Mouse (Mus musculus): ENCODE results near the gene Hs3st3a1. TPM values are rescaled to one million over a fixed set of nuclear protein-coding genes. Genes with fewer than 3 reads are reported as not detected.

Gene Hs3st3a1
- 1.3 and 1.4 TPM in 2 replicates for polyA plus RNA-seq (2015; fragmentation: Nextera tagmentation; extraction: Ambion mirVana)

DNA sequence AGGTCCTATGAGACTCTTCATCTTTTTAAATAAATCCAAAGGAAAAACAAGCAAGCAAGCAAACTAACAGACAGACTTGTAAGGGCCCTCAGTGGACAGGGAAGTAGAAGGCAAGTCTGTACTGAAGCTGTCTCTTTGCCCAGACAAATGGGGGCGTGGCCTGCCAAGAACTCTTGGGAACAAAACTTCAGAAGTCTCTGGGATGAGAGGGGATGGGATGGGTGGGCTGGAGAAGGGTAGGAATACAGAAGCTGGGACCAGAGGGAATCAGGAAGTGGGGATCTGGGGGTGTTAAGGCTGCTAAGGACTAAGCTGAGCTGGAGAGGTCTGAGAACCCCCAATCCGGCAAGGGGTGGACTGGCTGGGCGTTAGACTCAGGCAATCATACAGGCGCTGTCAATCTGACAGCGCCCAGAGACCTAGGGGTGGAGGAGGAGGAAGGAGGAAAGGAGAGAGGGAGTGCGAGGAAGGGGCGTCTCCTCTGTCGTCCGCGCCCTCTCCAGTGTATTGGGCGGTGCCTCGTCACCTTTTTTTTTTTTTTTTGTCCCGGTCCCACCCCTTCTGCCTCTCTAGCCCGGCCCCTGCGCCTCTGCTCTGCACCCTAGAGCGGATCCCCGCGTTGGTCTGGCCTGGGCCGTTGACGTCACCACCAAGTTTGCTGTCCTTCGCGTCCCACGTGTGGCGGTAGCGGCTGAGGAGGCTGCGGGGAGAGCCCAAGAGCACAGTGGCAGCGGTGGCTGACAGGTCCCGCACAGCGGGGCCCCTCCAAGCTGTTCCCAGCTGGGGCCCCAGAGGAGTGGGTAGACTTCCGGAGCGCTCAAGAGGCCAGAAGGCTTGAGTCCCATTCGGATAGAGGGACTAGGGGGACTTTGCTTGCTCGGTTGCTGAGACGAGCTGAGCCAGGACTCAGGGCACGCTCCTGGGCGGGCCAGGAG, at the start of gene Hs3st3a1:
TSS of gene Hs3st3a1 (plus strand) at position 722 of the 935 bp plus-strand sequence.
- peak within 1 kb of the TSS; percentile 50; the same call in 1 of the 2 replicates for H3K27ac ChIP-seq (replicated peaks)
- H3K27me3 ChIP-seq, result peaks cover 15% of the 10 kb centered on the region
- WGBS, result 0% methylated on average over 35 of the region's 36 CpGs
- H3K36me3 ChIP-seq, result no peaks in the 10 kb centered on the region
- peak within 1 kb of the TSS; percentile 54 for H3K9ac ChIP-seq
- peak; percentile 88 for ATAC-seq (ENCODE audit: low FRiP score, low read depth)
- peak within 1 kb of the TSS; percentile 99 for H3K4me2 ChIP-seq
- peak within 1 kb of the TSS; percentile 56 for H3K4me3 ChIP-seq
- H3K4me1 ChIP-seq (replicated peaks), result peaks cover 22% of the 10 kb centered on the region
- no peaks in the 10 kb centered on the region for H3K9me3 ChIP-seq

DNA sequence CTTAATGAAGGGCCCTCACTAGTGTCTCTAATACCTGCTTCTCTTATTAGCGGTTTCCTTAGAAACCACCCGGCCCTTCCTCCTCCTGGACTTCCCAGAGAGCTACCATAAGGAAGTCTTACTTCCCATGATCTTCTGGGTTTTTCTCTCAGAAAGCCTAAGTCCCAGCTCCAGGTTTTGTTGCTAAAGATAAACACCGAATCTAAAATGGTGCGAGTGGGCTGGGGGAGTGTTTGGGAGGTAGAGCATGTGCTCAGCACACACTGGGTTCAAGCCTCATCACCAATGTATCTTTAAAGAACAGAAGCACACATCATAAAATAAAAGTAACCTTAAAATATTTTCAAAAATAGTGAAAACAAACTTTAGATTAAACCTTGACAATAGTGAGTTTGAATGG, 48.8 kb upstream of the Hs3st3a1 start:
- WGBS, result 90% methylated on average over 4 of the region's 4 CpGs
- Histone ChIP-seq H3K4me3 (no peak overlapping the region), H3K27ac (replicated peaks) (no peak overlapping the region), H3K4me2 (no peak overlapping the region), H3K27me3 (no peaks in the 10 kb centered on the region), H3K9ac (no peak overlapping the region), H3K9me3 (no peaks in the 10 kb centered on the region), H3K4me1 (replicated peaks) (no peaks in the 10 kb centered on the region), H3K36me3 (no peaks in the 10 kb centered on the region)
- ATAC-seq (ENCODE audit: low FRiP score, low read depth), result no peak

DNA sequence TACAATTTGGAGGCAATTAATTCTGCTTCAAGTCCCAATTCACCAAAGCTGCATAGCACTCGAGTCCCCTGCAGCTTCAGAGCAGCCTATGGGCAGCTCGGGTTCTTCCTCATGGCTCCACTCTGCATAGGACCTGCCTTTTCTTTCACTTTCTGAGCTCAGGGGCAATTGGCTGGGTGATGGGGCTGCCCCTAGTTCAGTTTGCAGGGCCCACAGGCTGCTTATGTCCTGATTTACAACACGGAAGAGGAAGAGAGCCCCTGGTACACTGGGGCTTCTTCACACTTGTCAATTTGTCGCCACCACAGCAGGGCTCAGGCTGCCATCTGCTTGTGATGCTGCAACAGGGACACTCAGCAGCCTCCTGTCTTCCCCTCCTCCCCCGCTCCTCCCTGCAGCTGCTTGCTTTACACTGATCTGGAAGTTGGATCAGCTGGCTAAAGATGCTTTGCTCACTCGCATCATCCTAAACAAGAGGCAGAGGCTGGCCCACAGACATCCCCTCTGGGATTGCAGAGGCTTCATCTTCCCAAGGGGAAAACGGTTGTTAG, 38.7 kb upstream of the Hs3st3a1 start:
- H3K9me3 ChIP-seq, result no peaks in the 10 kb centered on the region
- ATAC-seq (ENCODE audit: low FRiP score, low read depth), result peak; percentile 81
- 3% methylated on average over 7 of the region's 7 CpGs for WGBS
- peaks cover 16% of the 10 kb centered on the region for H3K4me1 ChIP-seq (replicated peaks)
- H3K27ac ChIP-seq (replicated peaks), result peak overlapping the region; percentile 69
- H3K4me3 ChIP-seq, result no peak overlapping the region
- H3K27me3 ChIP-seq, result no peaks in the 10 kb centered on the region
- no peak overlapping the region for H3K9ac ChIP-seq
- H3K36me3 ChIP-seq, result no peaks in the 10 kb centered on the region
- H3K4me2 ChIP-seq, result peak overlapping the region; percentile 49

DNA sequence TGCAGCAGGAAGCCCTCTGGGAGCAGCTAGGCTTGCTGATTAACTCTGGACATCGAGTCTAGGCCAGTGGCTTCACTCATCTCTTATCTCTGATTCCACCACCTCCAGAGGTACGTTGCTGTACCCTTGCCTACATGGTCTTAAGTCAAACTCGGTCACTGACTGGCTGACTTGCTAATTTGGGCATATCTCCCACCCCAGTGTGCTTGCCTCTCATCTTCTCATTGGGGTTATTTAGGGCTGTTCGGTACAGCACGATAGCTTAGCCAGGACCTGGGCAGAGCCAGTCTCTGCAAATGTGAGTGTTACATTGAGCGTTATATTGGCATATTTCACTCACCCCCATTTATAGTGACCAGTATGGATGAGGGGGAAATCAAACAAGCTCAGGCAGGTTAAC, 38.2 kb upstream of the Hs3st3a1 start:
- Histone ChIP-seq H3K27ac (replicated peaks) (peak overlapping the region; percentile 69), H3K9ac (no peak overlapping the region)
- 0 out of 2 replicates have a peak, but pooled peaks have one; percentile 3 for ATAC-seq (ENCODE audit: low FRiP score, low read depth)

DNA sequence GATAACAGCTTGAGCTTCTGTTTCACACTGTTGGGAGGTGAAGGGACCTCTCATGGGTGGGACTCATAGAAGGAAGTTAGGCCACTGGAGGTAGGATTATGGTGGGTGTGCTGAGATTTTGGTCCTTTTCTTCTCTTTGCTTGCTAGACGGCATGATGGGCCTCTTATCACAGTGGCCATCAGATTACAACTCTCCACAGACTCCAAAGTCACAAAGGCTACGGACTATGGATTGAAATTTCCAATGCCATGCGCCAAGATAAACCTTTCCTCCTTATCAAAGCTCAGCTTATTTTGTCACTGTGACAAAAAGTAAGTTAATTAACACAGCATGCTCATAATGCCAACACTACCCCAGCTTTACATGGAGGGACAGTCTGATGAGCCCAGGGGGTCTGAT, 37.5 kb upstream of the Hs3st3a1 start:
- Histone ChIP-seq H3K4me3 (no peak overlapping the region), H3K27ac (replicated peaks) (no peak overlapping the region), H3K27me3 (no peaks in the 10 kb centered on the region), H3K4me2 (no peak overlapping the region), H3K4me1 (replicated peaks) (peaks cover 16% of the 10 kb centered on the region), H3K36me3 (no peaks in the 10 kb centered on the region), H3K9ac (no peak overlapping the region), H3K9me3 (no peaks in the 10 kb centered on the region)
- no peak for ATAC-seq (ENCODE audit: low FRiP score, low read depth)
- WGBS, result 84% methylated on average over 3 of the region's 3 CpGs

More for the DNA sequence above, 38.2 kb upstream of the Hs3st3a1 start:
- H3K4me1 ChIP-seq (replicated peaks), result peaks cover 16% of the 10 kb centered on the region
- no peaks in the 10 kb centered on the region for H3K9me3 ChIP-seq
- H3K4me3 ChIP-seq, result no peak overlapping the region
- H3K36me3 ChIP-seq, result no peaks in the 10 kb centered on the region
- WGBS, result 52% methylated on average over 6 of the region's 6 CpGs
- peak overlapping the region; percentile 49; the same call in 1 of the 2 replicates for H3K4me2 ChIP-seq
- H3K27me3 ChIP-seq, result no peaks in the 10 kb centered on the region

DNA sequence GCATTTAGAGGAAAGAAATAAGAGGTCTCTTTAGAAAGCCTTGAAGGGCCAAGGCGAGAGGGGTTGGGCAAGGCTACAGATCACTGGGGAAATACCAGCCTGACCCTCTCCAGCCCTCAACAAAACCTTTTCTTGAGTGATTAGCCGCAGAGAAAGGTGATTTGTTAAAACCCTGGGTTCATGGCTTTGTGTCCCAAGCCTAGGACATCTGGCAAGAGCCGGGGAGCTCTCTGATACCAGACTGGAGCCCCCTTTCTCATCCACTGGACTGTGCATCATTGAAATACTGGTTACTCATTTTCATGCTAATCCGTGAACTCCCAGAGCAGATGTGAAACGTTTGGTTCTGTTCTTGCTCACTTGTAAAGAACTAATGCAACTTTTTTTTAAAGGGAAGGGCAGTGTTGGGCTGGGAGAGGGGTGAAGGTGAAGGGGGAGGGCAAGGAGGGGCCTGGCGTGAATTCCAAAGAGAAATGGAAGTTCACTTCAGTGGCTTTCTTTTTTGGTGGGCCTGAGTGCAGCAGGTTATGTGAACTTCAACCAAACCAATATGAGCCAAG, 34.5 kb upstream of the Hs3st3a1 start:
- Histone ChIP-seq H3K36me3 (no peaks in the 10 kb centered on the region), H3K27me3 (no peaks in the 10 kb centered on the region), H3K4me2 (no peak overlapping the region), H3K9ac (no peak overlapping the region), H3K9me3 (no peaks in the 10 kb centered on the region), H3K4me1 (replicated peaks) (peaks cover 16% of the 10 kb centered on the region), H3K4me3 (no peak overlapping the region), H3K27ac (replicated peaks) (no peak overlapping the region)
- WGBS, result 27% methylated on average over 6 of the region's 6 CpGs
- ATAC-seq (ENCODE audit: low FRiP score, low read depth), result no peak

DNA sequence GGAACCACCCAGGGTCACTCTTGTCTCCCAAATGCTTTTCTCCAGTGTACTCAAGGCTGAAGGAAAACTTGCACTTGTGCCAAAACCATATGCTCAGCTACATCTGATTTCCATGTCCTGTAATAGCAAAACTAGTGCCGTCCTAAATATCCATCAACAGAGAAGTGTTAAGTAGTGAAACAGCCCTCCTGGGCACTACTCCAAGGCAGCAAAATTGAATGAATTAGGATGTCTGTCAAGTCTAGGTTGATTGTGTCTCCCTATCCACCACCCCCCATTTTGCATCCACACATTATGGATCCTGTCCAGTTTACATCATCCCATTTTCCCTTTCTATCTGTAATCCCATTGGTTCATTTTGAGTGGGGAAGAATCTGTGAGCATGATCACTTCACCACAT, 16.2 kb upstream of the Hs3st3a1 start:
- Histone ChIP-seq H3K4me1 (replicated peaks) (no peaks in the 10 kb centered on the region), H3K27me3 (no peaks in the 10 kb centered on the region), H3K9ac (no peak overlapping the region), H3K4me2 (no peak overlapping the region), H3K9me3 (no peaks in the 10 kb centered on the region), H3K27ac (replicated peaks) (no peak overlapping the region), H3K4me3 (no peak overlapping the region), H3K36me3 (no peaks in the 10 kb centered on the region)
- WGBS, result 69% methylated on average over 1 of the region's 1 CpGs
- no peak for ATAC-seq (ENCODE audit: low FRiP score, low read depth)

DNA sequence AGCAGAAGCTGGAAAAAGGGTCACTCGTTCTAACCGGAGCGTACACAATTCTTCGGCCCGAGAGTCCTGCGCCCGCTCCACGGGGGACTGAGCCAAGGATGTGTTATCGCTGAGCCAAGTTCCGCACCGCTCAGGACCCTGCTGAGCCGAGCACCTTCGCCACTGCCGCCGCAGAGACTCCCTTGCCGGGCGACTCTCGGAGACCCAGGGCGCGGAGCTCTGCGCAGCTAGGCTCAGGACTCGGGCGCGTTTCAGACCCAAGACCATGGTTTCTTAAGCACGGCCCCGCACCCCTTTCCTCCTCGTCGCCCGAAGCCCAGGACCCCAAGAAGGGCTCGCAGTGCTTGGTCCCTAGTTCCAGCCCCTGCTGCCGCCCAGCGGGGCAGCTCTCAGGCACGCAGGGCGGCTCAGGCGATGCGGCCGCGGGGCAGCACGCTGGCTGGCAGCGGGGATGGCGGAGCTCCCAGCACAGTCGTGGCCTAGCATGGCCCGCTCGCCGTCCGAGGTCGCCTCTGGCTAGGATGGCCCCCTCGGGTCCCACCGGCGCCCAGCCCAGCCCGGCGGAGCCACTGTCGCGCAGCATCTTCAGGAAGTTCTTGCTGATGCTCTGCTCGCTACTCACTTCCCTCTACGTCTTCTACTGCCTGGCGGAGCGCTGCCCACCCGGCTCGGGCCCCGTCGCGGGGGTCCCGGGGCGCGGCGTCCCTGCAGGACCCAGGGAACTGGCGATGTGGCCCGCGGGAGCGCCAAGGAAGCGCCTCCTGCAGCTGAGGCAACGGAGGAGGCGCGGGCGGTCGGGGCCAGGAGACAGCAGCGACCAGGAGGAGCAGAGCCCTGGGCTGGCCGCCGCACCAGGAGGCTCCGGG, 647 bp downstream of the Hs3st3a1 start:
- peak overlapping the region; percentile 99 for H3K4me2 ChIP-seq
- H3K27me3 ChIP-seq, result peaks cover 23% of the 10 kb centered on the region
- peak overlapping the region; percentile 56 for H3K4me3 ChIP-seq
- H3K9me3 ChIP-seq, result no peaks in the 10 kb centered on the region
- peak; percentile 65 for ATAC-seq (ENCODE audit: low FRiP score, low read depth)
- H3K9ac ChIP-seq, result peak overlapping the region; percentile 54
- no peaks in the 10 kb centered on the region for H3K36me3 ChIP-seq
- under 1% methylated on average over 79 of the region's 81 CpGs for WGBS
- H3K4me1 ChIP-seq (replicated peaks), result peaks cover 22% of the 10 kb centered on the region
- H3K27ac ChIP-seq (replicated peaks), result peak overlapping the region; percentile 50; the same call in 1 of the 2 replicates

DNA sequence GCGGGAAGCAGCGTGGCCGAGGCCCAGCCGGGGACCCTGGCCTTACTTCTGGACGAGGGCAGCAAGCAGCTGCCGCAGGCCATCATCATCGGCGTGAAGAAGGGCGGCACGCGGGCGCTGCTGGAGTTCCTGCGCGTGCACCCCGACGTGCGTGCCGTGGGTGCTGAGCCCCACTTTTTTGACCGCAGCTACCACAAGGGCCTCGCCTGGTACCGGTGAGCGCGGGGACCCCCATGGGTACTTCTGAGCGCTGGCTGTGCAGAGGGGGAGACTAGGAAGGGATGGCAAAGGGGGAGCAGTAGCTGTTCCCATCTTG, 1.2 kb downstream of the Hs3st3a1 start, which contains the start of gene F930015N05Rik:
TSS of gene F930015N05Rik (minus strand) at position 242 of the 316 bp plus-strand sequence.
- Histone ChIP-seq H3K9ac (peak within 1 kb of the TSS; percentile 54), H3K4me2 (peak within 1 kb of the TSS; percentile 99), H3K27ac (replicated peaks) (peak within 1 kb of the TSS; percentile 50; the same call in 1 of the 2 replicates), H3K4me1 (replicated peaks) (peaks cover 22% of the 10 kb centered on the region), H3K36me3 (no peaks in the 10 kb centered on the region), H3K9me3 (no peaks in the 10 kb centered on the region), H3K4me3 (peak within 1 kb of the TSS; percentile 56), H3K27me3 (peaks cover 23% of the 10 kb centered on the region)
- ATAC-seq (ENCODE audit: low FRiP score, low read depth), result no peak
- 1% methylated on average over 24 of the region's 24 CpGs for WGBS

DNA sequence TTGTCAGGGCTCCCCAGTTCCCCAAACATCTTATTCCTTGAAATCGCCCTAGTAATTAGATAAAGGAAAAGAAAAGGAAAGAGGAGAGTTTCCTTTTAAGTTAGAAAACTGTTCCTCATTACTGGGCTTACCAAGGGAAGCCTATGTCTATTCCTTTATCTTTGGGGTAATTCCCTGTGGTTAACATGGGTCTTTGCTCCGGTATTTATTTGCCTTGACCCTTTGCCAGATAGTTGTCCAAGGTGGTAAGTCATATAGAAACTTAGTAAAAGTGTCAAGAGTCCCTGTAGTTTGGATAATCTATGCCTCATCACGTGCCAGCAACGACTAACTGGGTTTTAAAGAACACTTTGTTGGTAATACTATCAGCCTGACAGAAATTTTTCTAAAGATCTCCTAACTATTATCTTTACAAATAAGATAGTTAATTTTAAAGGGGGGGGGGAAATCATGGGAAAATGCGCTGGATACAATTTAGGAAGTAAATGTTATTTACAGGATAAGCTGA, 1.7 kb downstream of the Hs3st3a1 start:
- Histone ChIP-seq H3K36me3 (no peaks in the 10 kb centered on the region), H3K9me3 (no peaks in the 10 kb centered on the region), H3K27me3 (peaks cover 23% of the 10 kb centered on the region), H3K4me3 (peak overlapping the region; percentile 56), H3K27ac (replicated peaks) (no peak overlapping the region), H3K4me1 (replicated peaks) (peaks cover 22% of the 10 kb centered on the region), H3K9ac (no peak overlapping the region), H3K4me2 (peak overlapping the region; percentile 99)
- WGBS, result 21% methylated on average over 5 of the region's 5 CpGs
- ATAC-seq (ENCODE audit: low FRiP score, low read depth), result no peak

DNA sequence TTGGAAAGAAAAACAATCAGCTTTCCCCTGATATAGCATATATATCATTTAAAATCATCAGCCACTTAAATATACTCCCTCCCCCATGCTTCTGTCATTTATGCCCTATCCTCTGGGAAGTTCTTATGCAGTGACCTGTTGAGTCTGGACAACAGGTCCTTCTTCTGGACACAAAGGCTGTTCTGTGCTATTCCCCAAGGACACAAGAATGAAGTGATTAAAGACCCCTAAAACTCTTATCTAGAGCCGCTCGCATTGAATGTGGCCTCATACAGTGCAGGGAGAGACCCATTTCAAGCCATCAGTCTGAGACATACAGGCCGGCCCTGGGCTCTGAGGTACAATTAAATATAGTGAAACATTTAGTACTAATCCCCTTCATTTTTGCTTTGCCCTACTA, 2.6 kb downstream of the Hs3st3a1 start:
- WGBS, result 56% methylated on average over 3 of the region's 3 CpGs
- ATAC-seq (ENCODE audit: low FRiP score, low read depth), result no peak

More for the DNA sequence above, 2.6 kb downstream of the Hs3st3a1 start:
- H3K4me2 ChIP-seq, result 0 out of 2 replicates have a peak overlapping the region, but pooled peaks have one; percentile 21
- H3K27ac ChIP-seq (replicated peaks), result no peak overlapping the region
- no peak overlapping the region for H3K4me3 ChIP-seq
- no peak overlapping the region for H3K9ac ChIP-seq
- H3K9me3 ChIP-seq, result no peaks in the 10 kb centered on the region
- peaks cover 24% of the 10 kb centered on the region for H3K4me1 ChIP-seq (replicated peaks)
- H3K27me3 ChIP-seq, result peaks cover 24% of the 10 kb centered on the region
- H3K36me3 ChIP-seq, result no peaks in the 10 kb centered on the region

Measured in hindbrain, embryonic 15.5 days (tissue).